Mouse (Mus musculus): ENCODE data around the gene Trpc7.

Gene Trpc7

GRCm38 (mm10) chr13:56790683-56791082 is 105.1 kb downstream of the Trpc7 start:
- DNase-seq (ENCODE audit: low spot score in 2 of 2) = no peak

- no peak for DNase-seq (ENCODE audit: low spot score in 2 of 2)
Measured at GRCm38 (mm10) chr13:56782621-56783020, 113.2 kb downstream of the Trpc7 start.

GRCm38 (mm10) chr13:56781697-56782096 is 114.1 kb downstream of the Trpc7 start:
- DNase-seq (ENCODE audit: low spot score in 2 of 2) = no peak

- no peak for DNase-seq (ENCODE audit: low spot score in 2 of 2)
Measured at GRCm38 (mm10) chr13:56780746-56781469, 114.9 kb downstream of the Trpc7 start.

GRCm38 (mm10) chr13:56774304-56774703 is 121.5 kb downstream of the Trpc7 start:
- no peak for DNase-seq (ENCODE audit: low spot score in 2 of 2)

GRCm38 (mm10) chr13:56773262-56773870 is 122.4 kb downstream of the Trpc7 start:
- no peak for DNase-seq (ENCODE audit: low spot score in 2 of 2)

GRCm38 (mm10) chr13:56772592-56772991 is 123.2 kb downstream of the Trpc7 start:
- DNase-seq (ENCODE audit: low spot score in 2 of 2) = no peak

GRCm38 (mm10) chr13:56770786-56771185 is 125.0 kb downstream of the Trpc7 start:
- DNase-seq (ENCODE audit: low spot score in 2 of 2) = no peak

- DNase-seq (ENCODE audit: low spot score in 2 of 2) = no peak
Measured at GRCm38 (mm10) chr13:56770136-56770578, 125.6 kb downstream of the Trpc7 start.

- DNase-seq (ENCODE audit: low spot score in 2 of 2) = no peak
Measured at GRCm38 (mm10) chr13:56769431-56769830, 126.4 kb downstream of the Trpc7 start.

GRCm38 (mm10) chr13:56766211-56766610 is 129.6 kb downstream of the Trpc7 start:
- no peak for DNase-seq (ENCODE audit: low spot score in 2 of 2)

GRCm38 (mm10) chr13:56765284-56766032 is 130.3 kb downstream of the Trpc7 start:
- no peak for DNase-seq (ENCODE audit: low spot score in 2 of 2)

GRCm38 (mm10) chr13:56762446-56763229 is 133.2 kb downstream of the Trpc7 start:
- no peak for DNase-seq (ENCODE audit: low spot score in 2 of 2)

- DNase-seq (ENCODE audit: low spot score in 2 of 2) = peak; percentile 55 to 73
Measured at GRCm38 (mm10) chr13:56758492-56758891, 137.3 kb downstream of the Trpc7 start.

GRCm38 (mm10) chr13:56757201-56757600 is 138.6 kb downstream of the Trpc7 start:
- no peak for DNase-seq (ENCODE audit: low spot score in 2 of 2)

- DNase-seq (ENCODE audit: low spot score in 2 of 2) = no peak
Measured at GRCm38 (mm10) chr13:56755871-56756270, 139.9 kb downstream of the Trpc7 start.

GRCm38 (mm10) chr13:56753192-56753951 is 142.4 kb downstream of the Trpc7 start, which contains the start of gene Gm45623:
TSS of gene Gm45623 (minus strand) at chr13:56753827.
- DNase-seq (ENCODE audit: low spot score in 2 of 2) = no peak

- no peak for DNase-seq (ENCODE audit: low spot score in 2 of 2)
Measured at GRCm38 (mm10) chr13:56752474-56753191, 143.2 kb downstream of the Trpc7 start.

- DNase-seq (ENCODE audit: low spot score in 2 of 2) = no peak
Measured at GRCm38 (mm10) chr13:56751774-56752173, 144.0 kb downstream of the Trpc7 start.

GRCm38 (mm10) chr13:56749377-56749776 is 146.4 kb downstream of the Trpc7 start:
- DNase-seq (ENCODE audit: low spot score in 2 of 2) = no peak
